Mouse (Mus musculus): Measurements from ENCODE around the gene Olfr1362. TPM values are rescaled to one million over a fixed set of nuclear protein-coding genes. Genes with fewer than 3 reads are reported as not detected.

The Olfr1362 gene
- total RNA-seq (2021): not detected in 2 replicates
- long read RNA-seq: 0 reads

- no peak for DNase-seq
Measured at GRCm38 (mm10) chr13:21613922-21614321, at the start of gene Olfr1362. Gene Olfr1362, minus strand, starts transcription at chr13:21614022.

- no peak for DNase-seq
Measured at GRCm38 (mm10) chr13:21663286-21663685, 49.5 kb upstream of the Olfr1362 start, which contains the start of gene Olfr1361. Gene Olfr1361, minus strand, starts transcription at chr13:21663386.

- no peak for DNase-seq
Measured at GRCm38 (mm10) chr13:21642418-21642817, 28.6 kb upstream of the Olfr1362 start, which contains the start of gene Olfr11. Gene Olfr11, minus strand, starts transcription at chr13:21642518.

GRCm38 (mm10) chr13:21591618-21592017 is 22.2 kb downstream of the Olfr1362 start:
- DNase-seq: no peak

DNA sequence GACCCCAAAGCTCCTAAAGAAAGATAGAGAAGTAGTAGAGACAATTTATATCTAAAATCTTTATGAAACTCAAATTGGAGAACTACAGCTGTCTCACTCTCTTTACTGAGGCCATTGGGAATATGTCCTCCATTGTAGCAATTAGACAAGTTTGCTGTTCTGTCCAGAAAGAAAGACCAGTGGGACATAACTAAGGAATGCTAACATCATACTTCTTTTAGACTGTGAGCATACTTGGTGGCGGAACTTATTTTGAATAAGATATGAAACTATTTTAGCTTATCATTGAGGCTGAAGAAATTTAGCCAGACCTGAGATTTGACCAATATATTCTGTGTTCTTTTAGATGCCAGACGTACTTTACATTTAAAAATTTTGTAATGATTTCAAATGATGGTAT is 32.2 kb downstream of the Olfr1362 start, which contains the start of gene Olfr1364:
Olfr1364 (minus strand) TSS at position 101 of the 400 bp plus-strand sequence.
- no peak for DNase-seq

Other genes with a start within 250 kb of the Olfr1362 start
- 79.0 and 81.0 TPM in 2 replicates for gene Zkscan3, start 211.3 kb downstream of the Olfr1362 start, total RNA-seq (2021)
- 0.48 and 1.1 TPM in 2 replicates for gene Pgbd1, start 173.0 kb downstream of the Olfr1362 start, total RNA-seq (2021)
- gene Zscan26, start 160.3 kb downstream of the Olfr1362 start, total RNA-seq (2021): 43.4 and 44.2 TPM in 2 replicates
- gene Nkapl, start 145.5 kb downstream of the Olfr1362 start, total RNA-seq (2021): 1.7 and 2.1 TPM in 2 replicates
- 2.7 and 4.8 TPM in 2 replicates for gene Zkscan4, start 135.1 kb downstream of the Olfr1362 start, total RNA-seq (2021)
- gene Gm10065, start 134.6 kb downstream of the Olfr1362 start, total RNA-seq (2021): not detected in 2 replicates
- 10.1 and 11.3 TPM in 2 replicates for gene AK157302, start 118.8 kb downstream of the Olfr1362 start, total RNA-seq (2021)
- gene Gm11273, start 112.6 kb downstream of the Olfr1362 start, total RNA-seq (2021): 88.1 and 113 TPM in 2 replicates
- 19.8 and 28.4 TPM in 2 replicates for gene Zkscan8, start 82.9 kb downstream of the Olfr1362 start, total RNA-seq (2021)
- gene Olfr1366, start 71.2 kb downstream of the Olfr1362 start, total RNA-seq (2021): not detected in 2 replicates
- gene Olfr1535, start 54.1 kb downstream of the Olfr1362 start, total RNA-seq (2021): not detected in 2 replicates
- gene Olfr1364, start 32.3 kb downstream of the Olfr1362 start, total RNA-seq (2021): not detected in 2 replicates
- not detected in 2 replicates for gene Olfr11, start 28.5 kb upstream of the Olfr1362 start, total RNA-seq (2021)
- not detected in 2 replicates for gene Olfr1361, start 49.4 kb upstream of the Olfr1362 start, total RNA-seq (2021)
- not detected in 2 replicates for gene Olfr1360, start 63.4 kb upstream of the Olfr1362 start, total RNA-seq (2021)
- gene Olfr1359, start 84.1 kb upstream of the Olfr1362 start, total RNA-seq (2021): not detected in 2 replicates
- gene Hist1h2bl, start 102.1 kb upstream of the Olfr1362 start, total RNA-seq (2021): 91.0 and 102 TPM in 2 replicates
- 9.0 and 60.3 TPM in 2 replicates for gene Hist1h2ai, start 102.4 kb upstream of the Olfr1362 start, total RNA-seq (2021)
- 105 and 138 TPM in 2 replicates for gene Hist1h3h, start 103.6 kb upstream of the Olfr1362 start, total RNA-seq (2021)
- gene Hist1h2bm, start 108.0 kb upstream of the Olfr1362 start, total RNA-seq (2021): 26.4 and 32.4 TPM in 2 replicates
- 20.5 and 22.8 TPM in 2 replicates for gene Hist1h4j, start 121.0 kb upstream of the Olfr1362 start, total RNA-seq (2021)
- 152 and 260 TPM in 2 replicates for gene Hist1h4k, start 136.5 kb upstream of the Olfr1362 start, total RNA-seq (2021)
- 28.8 and 39.5 TPM in 2 replicates for gene Hist1h2ak, start 139.8 kb upstream of the Olfr1362 start, total RNA-seq (2021)
- 52.6 and 54.5 TPM in 2 replicates for gene Hist1h2bn, start 140.1 kb upstream of the Olfr1362 start, total RNA-seq (2021)
- 48.9 and 60.4 TPM in 2 replicates for gene Hist1h1b, start 166.6 kb upstream of the Olfr1362 start, total RNA-seq (2021)
- gene Hist1h3i, start 169.3 kb upstream of the Olfr1362 start, total RNA-seq (2021): 122 and 132 TPM in 2 replicates
- 17.4 and 21.1 TPM in 2 replicates for gene Hist1h2an, start 173.2 kb upstream of the Olfr1362 start, total RNA-seq (2021)
- 37.8 and 38.3 TPM in 2 replicates for gene Hist1h2bp, start 173.4 kb upstream of the Olfr1362 start, total RNA-seq (2021)
- 40.4 and 87.7 TPM in 2 replicates for gene Hist1h2bq, start 196.2 kb upstream of the Olfr1362 start, total RNA-seq (2021)
- gene Hist1h2ao, start 196.4 kb upstream of the Olfr1362 start, total RNA-seq (2021): 56.7 and 173 TPM in 2 replicates
- gene Hist1h4m, start 197.7 kb upstream of the Olfr1362 start, total RNA-seq (2021): 279 and 356 TPM in 2 replicates
- gene Hist1h4n, start 218.2 kb upstream of the Olfr1362 start, total RNA-seq (2021): 43.4 and 51.9 TPM in 2 replicates
- 4.5 and 108 TPM in 2 replicates for gene Hist1h2ap, start 219.5 kb upstream of the Olfr1362 start, total RNA-seq (2021)
- gene Hist1h2br, start 219.7 kb upstream of the Olfr1362 start, total RNA-seq (2021): 39.7 and 86.5 TPM in 2 replicates